Mouse (Mus musculus) liver, embryonic 16.5 days (tissue): ENCODE data around the gene Elovl6. TPM values are rescaled to one million over a fixed set of nuclear protein-coding genes. Genes with fewer than 3 reads are reported as not detected.

Experiments
- ATAC-seq: fragments of 200-750 bp; cut with Nextera tagmentation; 2 replicates; pipeline ENCODE4 v1.8.0; 2017; ENCODE audit warnings: low read depth, mild to moderate bottlenecking, moderate number of reproducible peaks, moderate library complexity
- H3K27ac ChIP-seq: fragments of 300-500 bp; sonication (generic); 2 replicates; pipeline ENCODE4 v1.5.1; 2014; ENCODE audit warnings: mild to moderate bottlenecking, low read length
- H3K27me3 ChIP-seq: fragments of 300-500 bp; sonication (generic); 2 replicates; pipeline ENCODE4 v1.6.1; 2014; ENCODE audit warnings: low read depth, low read length, mixed read lengths; ENCODE audit not compliant: control insufficient read depth, insufficient read depth
- H3K36me3 ChIP-seq: fragments of 300-500 bp; sonication (generic); 2 replicates; pipeline ENCODE4 v1.6.1; 2014; ENCODE audit warnings: mild to moderate bottlenecking; ENCODE audit not compliant: control insufficient read depth, insufficient read depth
- H3K4me1 ChIP-seq: fragments of 300-500 bp; sonication (generic); 2 replicates; pipeline ENCODE4 v1.6.1; 2014; ENCODE audit warnings: low read depth, low read length, mixed read lengths; ENCODE audit not compliant: control insufficient read depth
- H3K4me2 ChIP-seq: fragments of 300-500 bp; sonication (generic); 2 replicates; pipeline ENCODE4 v1.6.1; 2014; ENCODE audit warnings: low read depth, low read length, mixed read lengths
- H3K4me3 ChIP-seq: fragments of 300-500 bp; sonication (generic); 2 replicates; pipeline ENCODE4 v1.5.1; 2014; ENCODE audit warnings: low read depth, mild to moderate bottlenecking, low read length
- H3K9ac ChIP-seq: fragments of 300-500 bp; sonication (generic); 2 replicates; pipeline ENCODE4 v1.6.1; 2014; ENCODE audit warnings: low read depth, low read length
- H3K9me3 ChIP-seq: fragments of 300-500 bp; sonication (generic); replicated peaks from 2 replicates; pipeline ENCODE4 v1.6.1; 2016; ENCODE audit warnings: low read length; ENCODE audit not compliant: control insufficient read depth
- WGBS: fragments of 180-500 bp; shearing (Covaris S2); extraction: QIAGEN DNeasy Blood & Tissue Kit; methylation state at CpG from one replicate; pipeline ENCODE4 v1.1.7; 2014; ENCODE audit not compliant: insufficient replicate concordance; 5-methylcytosine and 5-hydroxymethylcytosine counted together
- polyA plus RNA-seq: library from polyadenylated mRNA; unstranded; fragments of >200 nt; fragmentation: Nextera tagmentation; extraction: Ambion mirVana; gene quantifications from 2 replicates; pipeline ENCODE4 v1.2.1, GENCODE M21; 2015

The Elovl6 gene
- polyA plus RNA-seq, 1 experiment from 2014 or later, result 15.0 TPM

DNA sequence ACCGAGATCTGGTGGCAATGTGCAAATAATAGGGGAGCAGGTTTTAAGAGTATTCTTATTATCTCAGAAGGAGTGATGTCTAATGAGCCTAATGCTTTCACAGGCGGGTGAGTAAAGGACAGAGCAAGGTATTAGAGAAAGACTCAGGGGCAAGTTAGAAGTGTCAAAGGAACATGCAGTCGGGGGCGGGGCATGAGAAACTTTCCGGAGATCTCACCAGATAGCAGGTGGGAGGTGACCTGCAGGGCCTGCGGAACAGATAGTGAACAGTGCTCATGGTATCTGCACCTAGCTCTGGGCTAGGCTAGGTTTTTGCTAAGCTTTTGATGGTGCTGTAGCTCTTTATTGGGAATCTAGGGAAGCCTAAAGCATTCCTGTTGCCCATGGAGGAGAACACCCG lies 25.4 kb downstream of the Elovl6 start:
- 63% methylated on average over 7 of the region's 7 CpGs for WGBS
- Histone ChIP-seq H3K9me3 (no peaks in the 10 kb centered on the region), H3K36me3 (no peaks in the 10 kb centered on the region), H3K4me2 (no peak overlapping the region), H3K27me3 (no peaks in the 10 kb centered on the region), H3K27ac (no peak overlapping the region), H3K9ac (no peak overlapping the region), H3K4me1 (peaks cover 29% of the 10 kb centered on the region), H3K4me3 (no peak overlapping the region)
- no peak for ATAC-seq

DNA sequence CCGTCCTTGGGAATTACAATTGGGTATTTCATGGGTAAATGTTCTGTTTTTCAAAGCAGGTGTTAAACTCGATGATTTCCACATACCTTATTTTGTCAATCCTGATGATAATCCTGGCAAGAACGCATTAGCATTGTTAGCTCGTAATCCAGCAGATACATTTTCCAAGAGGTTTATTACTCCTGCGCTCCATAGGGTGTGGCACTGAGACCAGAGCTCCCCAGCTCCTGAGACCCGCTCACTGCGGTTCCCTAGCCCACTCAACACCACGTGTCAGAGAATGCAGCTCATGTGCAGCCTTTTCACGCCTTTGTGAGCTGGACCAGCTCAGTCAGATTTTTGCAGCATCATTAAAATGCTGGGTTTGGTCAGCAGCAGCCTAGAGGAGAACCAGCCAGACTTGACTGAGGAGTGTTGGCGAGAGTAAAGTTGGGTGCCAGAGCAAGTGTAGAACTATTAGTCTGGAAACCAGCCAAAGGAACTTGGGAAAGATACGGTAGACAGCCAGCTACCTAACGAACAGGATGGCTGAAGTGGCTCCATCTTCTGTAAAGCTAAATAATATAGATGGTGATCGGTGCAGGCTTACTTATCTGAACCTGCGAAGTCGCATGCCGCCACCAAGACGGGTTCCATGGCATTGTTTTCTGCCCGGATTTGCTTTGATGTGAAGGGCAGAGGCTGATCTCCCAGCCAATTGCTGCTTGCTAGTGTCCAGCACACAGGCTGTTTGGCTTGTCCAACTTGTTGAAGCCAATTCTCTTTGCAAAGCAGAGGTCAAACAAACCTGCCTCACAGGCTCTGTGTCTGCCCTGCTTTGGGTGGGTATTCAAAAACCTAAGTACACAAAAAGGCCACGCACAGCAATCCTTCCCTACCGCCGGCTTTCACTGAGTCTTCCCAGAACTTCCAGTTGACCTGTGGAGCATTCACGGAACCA lies 26.1 kb downstream of the Elovl6 start:
- Histone ChIP-seq H3K9me3 (no peaks in the 10 kb centered on the region), H3K4me1 (peaks cover 23% of the 10 kb centered on the region), H3K4me3 (no peak overlapping the region), H3K27me3 (no peaks in the 10 kb centered on the region), H3K9ac (no peak overlapping the region), H3K27ac (peak overlapping the region; percentile 48; the same call in 1 of the 2 replicates), H3K4me2 (no peak overlapping the region), H3K36me3 (no peaks in the 10 kb centered on the region)
- ATAC-seq, result no peak
- WGBS, result 78% methylated on average over 22 of the region's 22 CpGs

DNA sequence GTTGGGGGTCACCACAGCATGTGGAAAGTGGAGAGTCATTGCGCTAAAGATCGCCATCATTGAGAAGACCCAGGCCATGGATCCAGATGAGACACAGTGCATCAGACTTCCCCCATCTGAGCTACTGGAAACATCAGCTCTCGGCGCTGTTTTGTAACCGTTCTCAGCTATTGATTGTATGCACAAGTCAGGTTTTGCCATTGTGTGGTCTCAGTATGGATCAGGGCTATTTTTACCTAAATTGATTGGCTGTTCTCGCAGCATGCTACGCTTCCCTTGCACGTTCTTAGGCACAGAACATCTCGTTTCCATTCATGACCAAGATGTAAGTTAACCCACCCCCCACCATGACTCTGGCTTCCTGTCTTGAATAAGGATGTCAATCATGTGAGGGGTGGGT lies 27.9 kb downstream of the Elovl6 start:
- Histone ChIP-seq H3K9ac (no peak overlapping the region), H3K4me1 (peaks cover 15% of the 10 kb centered on the region), H3K9me3 (no peaks in the 10 kb centered on the region), H3K27ac (peak overlapping the region; percentile 33; the same call in 1 of the 2 replicates), H3K27me3 (no peaks in the 10 kb centered on the region), H3K36me3 (no peaks in the 10 kb centered on the region; the same call in 1 of the 2 replicates), H3K4me2 (no peak overlapping the region), H3K4me3 (no peak overlapping the region)
- WGBS, result 65% methylated on average over 9 of the region's 9 CpGs
- ATAC-seq, result peak; percentile 58

DNA sequence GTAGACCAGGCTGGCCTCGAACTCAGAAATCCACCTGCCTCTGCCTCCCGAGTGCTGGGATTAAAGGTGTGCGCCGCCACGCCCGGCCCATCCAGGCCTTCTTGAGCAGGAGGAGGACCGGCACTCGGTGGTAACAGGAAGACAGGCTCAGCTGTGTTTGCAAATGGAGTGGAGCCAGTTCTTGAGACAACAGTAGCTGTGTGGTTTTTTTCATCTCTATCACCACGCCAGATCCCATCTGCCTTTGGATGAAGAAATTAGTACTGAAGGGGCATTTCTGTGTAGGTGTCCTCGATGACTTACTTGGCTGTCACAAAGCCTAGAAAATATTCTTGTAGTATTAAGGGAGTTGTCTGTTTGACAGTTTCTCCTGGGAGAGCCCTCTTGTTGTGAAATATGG lies 28.9 kb downstream of the Elovl6 start:
- no peaks in the 10 kb centered on the region; the same call in 1 of the 2 replicates for H3K36me3 ChIP-seq
- H3K27me3 ChIP-seq, result no peaks in the 10 kb centered on the region
- H3K4me3 ChIP-seq, result no peak overlapping the region
- peaks cover 22% of the 10 kb centered on the region for H3K4me1 ChIP-seq
- whole genome bisulfite sequencing, result 59% methylated on average over 10 of the region's 10 CpGs
- H3K27ac ChIP-seq, result no peak overlapping the region
- no peak overlapping the region for H3K4me2 ChIP-seq
- no peak overlapping the region for H3K9ac ChIP-seq
- no peak for ATAC-seq
- H3K9me3 ChIP-seq, result no peaks in the 10 kb centered on the region

DNA sequence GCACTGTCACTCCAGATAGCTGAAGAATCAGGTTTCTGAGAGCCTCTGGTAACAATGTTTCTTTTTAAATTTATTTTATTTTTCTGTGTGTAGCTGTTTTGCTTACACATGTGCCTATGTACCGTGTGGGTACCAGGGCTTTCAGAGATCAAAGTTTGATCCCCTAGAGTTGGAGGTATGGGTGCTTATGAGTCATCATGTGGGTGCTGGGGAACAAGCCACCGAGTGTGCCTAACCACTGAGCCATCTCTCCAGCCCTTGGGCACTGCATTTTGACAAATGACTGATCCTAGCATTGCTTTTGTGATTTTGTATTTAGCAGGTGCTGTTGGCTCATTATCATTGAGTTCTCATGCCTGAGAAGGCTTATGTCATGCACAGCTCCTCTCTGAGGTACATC lies 29.7 kb downstream of the Elovl6 start:
- no peak for ATAC-seq
- Histone ChIP-seq H3K4me3 (no peak overlapping the region), H3K9me3 (no peaks in the 10 kb centered on the region), H3K9ac (no peak overlapping the region), H3K36me3 (no peaks in the 10 kb centered on the region; the same call in 1 of the 2 replicates), H3K27me3 (no peaks in the 10 kb centered on the region), H3K4me1 (peaks cover 24% of the 10 kb centered on the region), H3K27ac (no peak overlapping the region), H3K4me2 (no peak overlapping the region)
- 51% methylated on average over 2 of the region's 2 CpGs for WGBS

DNA sequence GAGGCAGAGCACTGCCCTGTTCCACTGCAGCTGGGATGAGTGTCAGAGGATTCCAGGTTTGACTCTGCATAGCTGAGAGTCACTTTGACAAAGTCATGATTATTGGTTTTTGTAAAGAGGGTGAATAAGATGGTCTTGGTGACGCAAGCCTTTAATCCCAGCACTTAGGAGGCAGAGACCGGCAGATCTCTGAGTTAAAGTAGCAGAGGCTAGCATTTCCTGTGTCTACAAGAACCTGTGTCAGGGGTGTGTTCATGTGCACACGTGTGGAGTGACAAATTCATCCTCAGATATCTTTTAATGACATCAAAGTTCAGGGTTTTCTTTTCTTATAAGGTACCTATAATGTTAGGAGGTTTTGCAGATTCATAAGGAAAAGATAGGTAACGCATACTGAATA lies 30.3 kb downstream of the Elovl6 start:
- H3K27me3 ChIP-seq, result no peaks in the 10 kb centered on the region
- H3K9ac ChIP-seq, result no peak overlapping the region
- no peak overlapping the region for H3K4me3 ChIP-seq
- ATAC-seq, result no peak
- H3K27ac ChIP-seq, result no peak overlapping the region
- no peaks in the 10 kb centered on the region; the same call in 1 of the 2 replicates for H3K36me3 ChIP-seq
- no peak overlapping the region for H3K4me2 ChIP-seq
- WGBS, result 72% methylated on average over 4 of the region's 4 CpGs
- peaks cover 18% of the 10 kb centered on the region for H3K4me1 ChIP-seq
- H3K9me3 ChIP-seq, result no peaks in the 10 kb centered on the region

DNA sequence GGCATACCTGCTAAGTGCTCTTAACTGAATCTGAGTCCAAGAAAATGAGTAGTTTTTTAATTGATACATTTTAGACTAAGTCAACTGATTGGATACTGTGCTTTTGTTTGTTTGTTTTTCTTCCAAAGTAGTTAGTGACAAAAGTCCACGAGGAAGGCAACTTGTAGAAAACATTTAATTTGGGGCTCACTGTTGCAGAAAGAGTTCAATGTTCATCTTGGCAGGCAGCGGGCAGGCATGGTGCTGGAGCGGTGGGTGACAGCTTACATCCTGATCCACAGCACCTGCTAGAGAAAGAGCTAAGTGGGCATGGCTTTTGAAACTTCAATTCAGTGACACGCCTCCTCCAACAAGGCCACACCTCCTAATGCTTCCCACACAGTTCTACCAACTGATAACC lies 31.7 kb downstream of the Elovl6 start:
- no peak for ATAC-seq
- Histone ChIP-seq H3K9me3 (no peaks in the 10 kb centered on the region), H3K36me3 (no peaks in the 10 kb centered on the region; the same call in 1 of the 2 replicates), H3K4me3 (no peak overlapping the region), H3K9ac (no peak overlapping the region), H3K27ac (no peak overlapping the region), H3K4me2 (no peak overlapping the region), H3K27me3 (no peaks in the 10 kb centered on the region), H3K4me1 (peaks cover 9% of the 10 kb centered on the region)
- 77% methylated on average over 4 of the region's 4 CpGs for WGBS

DNA sequence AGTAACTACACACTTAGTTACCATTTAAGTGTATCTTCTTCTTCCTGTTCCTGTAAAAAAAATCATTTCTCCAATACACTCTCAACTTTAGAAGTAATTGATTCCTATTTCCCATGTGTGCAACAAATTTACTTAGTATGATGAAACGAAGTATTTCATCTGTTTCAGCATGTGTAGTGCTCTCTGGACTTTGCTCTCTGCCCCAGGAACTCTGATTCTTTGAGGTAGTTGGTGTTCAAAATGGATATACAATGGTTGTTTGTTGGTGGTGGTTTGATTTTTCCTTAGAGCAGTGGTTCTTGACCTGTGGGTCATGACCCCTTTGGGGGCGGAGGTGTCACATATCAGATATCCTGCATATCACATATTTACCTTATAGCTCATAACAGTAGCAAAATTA lies 32.7 kb downstream of the Elovl6 start:
- peaks cover 9% of the 10 kb centered on the region for H3K4me1 ChIP-seq
- no peaks in the 10 kb centered on the region; the same call in 1 of the 2 replicates for H3K36me3 ChIP-seq
- H3K9me3 ChIP-seq, result no peaks in the 10 kb centered on the region
- no peak overlapping the region for H3K4me3 ChIP-seq
- ATAC-seq, result no peak
- H3K27me3 ChIP-seq, result no peaks in the 10 kb centered on the region
- H3K4me2 ChIP-seq, result no peak overlapping the region
- 63% methylated on average over 2 of the region's 2 CpGs for WGBS
- no peak overlapping the region for H3K9ac ChIP-seq
- H3K27ac ChIP-seq, result no peak overlapping the region

DNA sequence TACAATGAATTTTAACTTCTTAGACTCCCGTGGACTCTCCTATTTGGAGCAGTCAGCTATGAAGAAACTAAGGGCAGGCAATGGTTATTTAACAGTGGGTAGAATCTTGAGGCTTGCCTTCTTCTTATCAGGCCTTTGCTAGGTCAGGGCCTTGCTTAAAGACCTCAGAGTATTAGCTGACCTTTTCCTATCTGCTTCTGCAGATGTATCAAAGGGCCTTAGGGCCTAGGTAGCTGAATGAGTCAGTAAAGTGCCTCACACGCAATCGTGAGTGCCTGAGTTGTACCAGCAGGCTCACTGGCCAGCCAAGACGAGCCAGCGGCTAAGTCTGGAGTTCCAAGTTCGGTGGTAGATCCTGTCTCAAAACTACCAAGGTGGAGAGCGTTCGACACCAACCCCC lies 33.3 kb downstream of the Elovl6 start:
- H3K4me1 ChIP-seq, result peaks cover 9% of the 10 kb centered on the region
- no peak overlapping the region for H3K9ac ChIP-seq
- no peaks in the 10 kb centered on the region for H3K9me3 ChIP-seq
- H3K4me3 ChIP-seq, result no peak overlapping the region
- no peaks in the 10 kb centered on the region; the same call in 1 of the 2 replicates for H3K36me3 ChIP-seq
- H3K27ac ChIP-seq, result peak overlapping the region; percentile 21; the same call in 1 of the 2 replicates
- peak; percentile 55 for ATAC-seq
- H3K4me2 ChIP-seq, result no peak overlapping the region
- 48% methylated on average over 8 of the region's 8 CpGs for WGBS
- H3K27me3 ChIP-seq, result no peaks in the 10 kb centered on the region
